Mouse (Mus musculus): ENCODE data around the gene Rad54l2. TPM values are rescaled to one million over a fixed set of nuclear protein-coding genes. Genes with fewer than 3 reads are reported as not detected.

Gene Rad54l2
- 1 to 10 TPM; 2.6 to 3.5 TPM for polyA plus RNA-seq (2017; shearing (Covaris generic))

- peak; percentile 69 for ATAC-seq
These were observed at the start of gene Rad54l2 for GRCm38 (mm10) chr9:106788812-106789321. Rad54l2 (minus strand) TSS chr9:106789194.

GRCm38 (mm10) chr9:106822381-106823104, 33.5 kb upstream of the Rad54l2 start:
- ATAC-seq, result peak; percentile 65

GRCm38 (mm10) chr9:106821618-106822380, 32.8 kb upstream of the Rad54l2 start, which contains the start of gene Dcaf1:
Dcaf1 (plus strand) TSS chr9:106821874.
- ATAC-seq, result peak; percentile 89

- ATAC-seq, result no peak
These were observed 32.1 kb upstream of the Rad54l2 start for GRCm38 (mm10) chr9:106821050-106821617.

GRCm38 (mm10) chr9:106819201-106819600, 30.2 kb upstream of the Rad54l2 start:
- no peak for ATAC-seq

- no peak for ATAC-seq
These were observed 29.2 kb upstream of the Rad54l2 start for GRCm38 (mm10) chr9:106818191-106818590.

GRCm38 (mm10) chr9:106806503-106806902, 17.5 kb upstream of the Rad54l2 start:
- no peak for ATAC-seq

GRCm38 (mm10) chr9:106790831-106791230, 1.8 kb upstream of the Rad54l2 start:
- ATAC-seq, result no peak

- ATAC-seq, result no peak
These were observed 369 bp upstream of the Rad54l2 start for GRCm38 (mm10) chr9:106789363-106789762.

GRCm38 (mm10) chr9:106787979-106788811, 799 bp downstream of the Rad54l2 start:
- peak; percentile 73 for ATAC-seq

GRCm38 (mm10) chr9:106785206-106785605, 3.8 kb downstream of the Rad54l2 start:
- no peak for ATAC-seq

- ATAC-seq, result no peak
These were observed 5.4 kb downstream of the Rad54l2 start for GRCm38 (mm10) chr9:106783554-106783953.

- ATAC-seq, result no peak
These were observed 8.9 kb downstream of the Rad54l2 start for GRCm38 (mm10) chr9:106780086-106780485.

GRCm38 (mm10) chr9:106778319-106778718, 10.7 kb downstream of the Rad54l2 start:
- no peak for ATAC-seq

- ATAC-seq, result no peak
These were observed 11.6 kb downstream of the Rad54l2 start for GRCm38 (mm10) chr9:106777423-106777822.

- ATAC-seq, result no peak
These were observed 12.9 kb downstream of the Rad54l2 start for GRCm38 (mm10) chr9:106776116-106776515.

- ATAC-seq, result no peak
These were observed 17.2 kb downstream of the Rad54l2 start for GRCm38 (mm10) chr9:106771770-106772169.

GRCm38 (mm10) chr9:106770216-106770615, 18.8 kb downstream of the Rad54l2 start:
- no peak for ATAC-seq

GRCm38 (mm10) chr9:106769781-106770180, 19.2 kb downstream of the Rad54l2 start:
- no peak for ATAC-seq

- no peak for ATAC-seq
These were observed 32.6 kb downstream of the Rad54l2 start for GRCm38 (mm10) chr9:106756421-106756820.

GRCm38 (mm10) chr9:106755776-106756175, 33.2 kb downstream of the Rad54l2 start:
- ATAC-seq, result no peak

GRCm38 (mm10) chr9:106754311-106754710, 34.7 kb downstream of the Rad54l2 start:
- no peak for ATAC-seq

All from CD4-positive, CD25-positive, alpha-beta regulatory T cell, adult 4 months (primary cell).